Mouse (Mus musculus) ES-Bruce4 (cell line): ENCODE measurements around the gene 6030452D12Rik.

Experiments
- CTCF ChIP-seq: IDR thresholded peaks from one replicate; pipeline ENCODE4 v1.8.1; 2011; ENCODE audit warnings: low read depth, low read length
- EP300 ChIP-seq: IDR thresholded peaks from 2 replicates; pipeline ENCODE4 v1.6.1; 2011; ENCODE audit warnings: low read depth, low read length; ENCODE audit not compliant: insufficient read depth
- POLR2A ChIP-seq: IDR thresholded peaks from one replicate; pipeline ENCODE4 v1.8.1; 2011; ENCODE audit warnings: low read length; ENCODE audit not compliant: insufficient read depth

GRCm38 (mm10) chr8:106527241-106528036 lies 27.1 kb downstream of the 6030452D12Rik start:
- TF ChIP-seq CTCF, result peak; percentile 49
- TF ChIP-seq EP300, result no peak
- no peak for TF ChIP-seq POLR2A
